Mouse (Mus musculus) olfactory bulb, adult 2 months (tissue): ENCODE results near the gene Pacsin1. TPM values are rescaled to one million over a fixed set of nuclear protein-coding genes. Genes with fewer than 3 reads are reported as not detected.

Experiments
- H3K27ac ChIP-seq: fragments of 200-500 bp; 2 replicates; pipeline ENCODE4 v1.5.1; 2012; ENCODE audit warnings: low read depth, low read length; ENCODE audit not compliant: insufficient read depth
- H3K4me1 ChIP-seq: fragments of 200-500 bp; 2 replicates; pipeline ENCODE4 v1.6.1; 2012; ENCODE audit warnings: low read length; ENCODE audit not compliant: control insufficient read depth, insufficient read depth
- H3K4me3 ChIP-seq: fragments of 200-500 bp; 2 replicates; pipeline ENCODE4 v1.5.1; 2012; ENCODE audit warnings: mild to moderate bottlenecking, low read depth, low read length, moderate library complexity; ENCODE audit not compliant: insufficient read depth
- CTCF ChIP-seq: fragments of 200-500 bp; IDR thresholded peaks from 2 replicates; pipeline ENCODE4 v1.5.1; 2012; ENCODE audit warnings: low read depth, mild to moderate bottlenecking, low read length, moderate library complexity; ENCODE audit not compliant: insufficient read depth
- POLR2A ChIP-seq: fragments of 200-500 bp; IDR thresholded peaks from 2 replicates; pipeline ENCODE4 v1.6.1; 2012; ENCODE audit warnings: mild to moderate bottlenecking, low read depth, low read length, moderate library complexity; ENCODE audit not compliant: insufficient read depth
- WGBS: fragments of 180-500 bp; shearing (Covaris S2); methylation state at CpG from one replicate; pipeline ENCODE4 v1.1.7; 2018; 5-methylcytosine and 5-hydroxymethylcytosine counted together
- polyA plus RNA-seq: library from polyadenylated mRNA; stranded (reverse); fragments of >200 nt; gene quantifications from 2 replicates; pipeline ENCODE4 v1.2.4, GENCODE M21; 2012; ENCODE audit warnings: low replicate concordance; ENCODE audit not compliant: missing spikeins, insufficient read depth, insufficient read length

Pacsin1 gene
- 329 TPM in 1 of 2 replicates, not detected in the other for polyA plus RNA-seq

- H3K27ac ChIP-seq = peak within 1 kb of the TSS; percentile 97
- H3K4me3 ChIP-seq = peak within 1 kb of the TSS; percentile 93
- 2% methylated on average over 65 of the region's 65 CpGs for WGBS
- TF ChIP-seq CTCF = no peak
- peak; percentile 78 for TF ChIP-seq POLR2A
- H3K4me1 ChIP-seq = peaks cover 32% of the 10 kb centered on the region
These were observed at the start of gene Pacsin1 for GRCm38 (mm10) chr17:27655089-27656010. Pacsin1 (plus strand) TSS chr17:27655509.

DNA sequence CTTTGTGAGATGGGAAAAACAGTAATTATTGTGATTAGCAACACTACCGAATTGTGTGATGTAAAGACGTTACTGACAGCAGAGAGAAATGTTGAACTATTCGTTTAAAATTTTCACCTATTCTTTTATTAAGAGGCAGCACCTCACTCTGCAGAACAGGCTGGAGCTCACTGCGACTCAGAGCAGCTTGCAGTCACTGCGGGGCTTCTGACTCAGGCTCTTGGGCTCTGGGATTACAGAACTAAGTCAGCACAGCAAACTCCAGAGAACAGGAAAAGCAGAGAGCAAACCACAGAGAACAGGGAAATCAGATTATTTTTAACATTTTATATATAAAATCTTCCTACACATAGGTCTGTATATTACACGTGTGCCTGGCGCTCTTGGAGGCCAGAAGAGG is 45.7 kb upstream of the Pacsin1 start:
- H3K27ac ChIP-seq = no peak overlapping the region
- H3K4me1 ChIP-seq = peaks cover 44% of the 10 kb centered on the region
- 38% methylated on average over 7 of the region's 7 CpGs for WGBS
- H3K4me3 ChIP-seq = no peak overlapping the region
- TF ChIP-seq CTCF (no peak), POLR2A (no peak)

DNA sequence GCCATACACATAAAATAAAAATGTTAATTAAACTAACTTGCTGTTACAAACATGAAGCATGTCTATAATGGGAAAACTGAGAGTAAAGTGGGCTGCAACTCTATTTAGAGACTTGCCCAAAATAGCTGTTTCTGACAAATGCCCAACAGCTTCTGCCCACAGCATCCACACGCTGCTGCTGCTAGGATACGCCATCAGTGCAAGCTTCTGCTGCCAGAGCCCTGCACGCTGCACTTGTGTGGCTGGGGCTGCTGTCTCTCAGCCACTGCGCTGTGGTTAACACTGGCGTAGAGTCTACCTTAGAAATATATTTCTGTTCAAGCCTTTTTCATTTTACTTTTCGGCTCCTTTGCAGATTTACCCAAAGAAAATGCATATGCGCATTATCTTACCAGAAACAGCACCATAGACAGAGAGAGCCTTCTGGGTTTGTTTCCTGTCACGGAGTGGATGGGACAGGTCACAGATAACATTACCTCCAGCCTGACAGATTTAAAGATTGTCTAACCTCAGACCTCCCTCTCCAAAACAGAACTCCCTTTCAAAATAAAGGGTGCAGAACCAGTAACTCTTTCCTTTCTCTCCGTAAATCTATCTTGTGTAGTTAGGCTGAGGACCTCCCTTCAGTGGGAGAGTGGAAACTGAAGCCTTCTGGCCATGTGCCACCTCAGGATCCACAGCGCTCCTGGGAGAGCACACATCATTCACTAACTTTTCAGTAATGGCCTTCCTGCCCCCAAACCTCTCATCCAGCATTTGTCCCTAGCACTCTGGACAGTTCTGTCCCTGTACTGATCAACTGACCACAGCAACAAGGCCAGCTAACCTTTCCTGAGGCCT is 44.4 kb upstream of the Pacsin1 start:
- 28% methylated on average over 10 of the region's 10 CpGs for WGBS
- H3K4me1 ChIP-seq = peaks cover 45% of the 10 kb centered on the region
- TF ChIP-seq POLR2A (no peak), CTCF (no peak)
- H3K27ac ChIP-seq = peak overlapping the region; percentile 68
- H3K4me3 ChIP-seq = no peak overlapping the region

DNA sequence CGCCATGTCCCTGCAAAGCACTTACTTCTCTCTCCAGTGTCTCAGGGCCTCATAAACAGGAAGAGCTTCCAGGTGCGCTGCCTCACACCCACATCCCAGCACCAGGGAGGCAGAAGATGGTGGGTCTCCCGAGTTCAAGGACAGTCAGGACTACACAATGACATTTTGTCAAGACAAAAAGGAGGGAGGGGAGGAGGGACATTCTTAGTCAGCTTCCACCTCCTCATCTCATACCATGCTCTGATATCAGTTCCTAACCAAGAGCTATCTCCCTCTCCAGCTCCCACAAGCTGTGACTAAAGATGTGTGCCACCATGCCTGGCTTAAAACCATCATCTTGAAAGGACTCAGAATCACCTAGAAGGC is 43.8 kb upstream of the Pacsin1 start:
- peak overlapping the region; percentile 68 for H3K27ac ChIP-seq

DNA sequence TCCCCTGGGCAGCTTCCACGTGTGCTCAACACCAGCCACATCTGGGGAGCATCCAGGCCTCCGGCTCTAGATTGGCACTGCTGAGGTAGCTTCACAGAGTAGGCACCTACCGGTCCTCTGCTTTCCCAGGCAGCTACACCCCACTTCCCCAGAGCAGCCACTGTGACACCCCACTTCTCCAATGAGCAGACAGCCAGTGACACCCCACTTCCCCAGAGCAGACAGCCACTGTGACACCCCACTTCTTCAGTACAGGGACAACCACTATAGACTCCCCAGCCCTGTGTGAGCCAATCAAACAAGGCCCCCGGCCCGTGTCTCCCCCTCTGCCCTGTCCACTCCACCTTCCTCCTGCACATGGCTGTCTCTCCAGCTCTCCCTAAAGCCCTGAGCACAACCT is 43.3 kb upstream of the Pacsin1 start:
- no peak overlapping the region for H3K4me3 ChIP-seq
- TF ChIP-seq CTCF = no peak
- no peak for TF ChIP-seq POLR2A
- peak overlapping the region; percentile 68 for H3K27ac ChIP-seq
- 38% methylated on average over 5 of the region's 5 CpGs for WGBS
- H3K4me1 ChIP-seq = peaks cover 42% of the 10 kb centered on the region

More for the DNA sequence above, 43.8 kb upstream of the Pacsin1 start:
- WGBS = 42% methylated on average over 3 of the region's 3 CpGs
- H3K4me1 ChIP-seq = peaks cover 42% of the 10 kb centered on the region
- TF ChIP-seq CTCF (no peak), POLR2A (no peak)
- H3K4me3 ChIP-seq = no peak overlapping the region

DNA sequence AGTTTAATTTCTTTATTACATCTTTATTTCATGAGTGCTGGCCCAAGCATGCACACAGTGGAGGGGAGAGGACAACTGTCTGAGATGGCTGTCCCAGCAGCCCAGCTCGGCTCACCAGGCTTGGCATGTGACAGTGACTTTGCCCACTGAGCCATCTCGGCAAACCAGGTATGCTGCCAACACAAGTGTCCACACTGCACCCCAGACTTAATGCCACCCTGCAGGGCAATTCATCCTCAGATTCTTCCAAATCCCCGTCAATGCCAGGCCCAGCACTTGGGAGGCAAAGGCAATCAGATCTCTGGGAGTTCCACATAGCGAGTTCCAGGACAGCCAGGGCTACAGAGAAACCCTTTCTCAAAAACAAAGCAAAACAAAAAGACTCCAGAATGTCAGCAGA is 42.3 kb upstream of the Pacsin1 start:
- no peak overlapping the region for H3K27ac ChIP-seq
- H3K4me3 ChIP-seq = no peak overlapping the region
- WGBS = 64% methylated on average over 4 of the region's 4 CpGs
- TF ChIP-seq POLR2A (no peak), CTCF (no peak)
- H3K4me1 ChIP-seq = peaks cover 41% of the 10 kb centered on the region

- Histone ChIP-seq H3K4me3 (no peak overlapping the region), H3K27ac (no peak overlapping the region), H3K4me1 (peaks cover 41% of the 10 kb centered on the region)
- TF ChIP-seq POLR2A = no peak
- no peak for TF ChIP-seq CTCF
- 79% methylated on average over 7 of the region's 7 CpGs for WGBS
These were observed 39.9 kb upstream of the Pacsin1 start for GRCm38 (mm10) chr17:27615388-27615787.

DNA sequence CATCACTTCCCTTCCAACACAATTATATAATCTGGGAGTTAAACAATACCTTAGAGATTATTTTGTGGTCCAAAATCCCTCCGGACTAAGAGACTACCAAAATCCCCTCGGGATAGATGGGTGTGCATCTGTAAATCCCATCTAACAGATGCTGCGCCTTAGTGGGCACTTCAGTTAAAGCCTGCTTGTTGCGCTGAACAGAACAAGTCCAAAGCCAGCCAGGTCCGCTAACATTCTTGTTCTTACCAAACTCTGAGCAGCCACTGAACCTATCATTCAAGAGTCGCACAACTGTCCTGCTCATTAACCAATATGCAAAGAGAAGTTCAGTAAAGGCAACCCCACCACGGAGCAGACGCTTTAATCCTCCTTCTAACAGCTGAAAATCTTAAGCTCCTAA is 34.1 kb upstream of the Pacsin1 start:
- no peak overlapping the region for H3K27ac ChIP-seq
- peaks cover 7% of the 10 kb centered on the region for H3K4me1 ChIP-seq
- 13% methylated on average over 8 of the region's 8 CpGs for WGBS
- peak overlapping the region; percentile 19; the same call in 1 of the 2 replicates for H3K4me3 ChIP-seq
- no peak for TF ChIP-seq CTCF
- no peak for TF ChIP-seq POLR2A
